Mouse (Mus musculus): ENCODE data around the gene Olfr520. TPM values are rescaled to one million over a fixed set of nuclear protein-coding genes. Genes with fewer than 3 reads are reported as not detected.
"Not testable (repeated sequence)": the region's sequence is repeated elsewhere in the genome, so short reads cannot be mapped to it uniquely, and the experiment has no call there.

Olfr520 gene
- not detected in 2 replicates for polyA plus RNA-seq (2016; fragmentation: Nextera tagmentation; extraction: Ambion mirVana)

GRCm38 (mm10) chr7:99729973-99730372, at the start of gene Olfr520:
Gene Olfr520, plus strand, starts transcription at chr7:99730273.
- Histone ChIP-seq H3K27ac (no peak within 1 kb of the TSS), H3K9me3 (no peaks in the 10 kb centered on the region), H3K4me3 (replicated peaks) (no peak within 1 kb of the TSS), H3K9ac (no peak within 1 kb of the TSS), H3K4me2 (no peak within 1 kb of the TSS), H3K36me3 (replicated peaks) (no peaks in the 10 kb centered on the region), H3K27me3 (no peaks in the 10 kb centered on the region), H3K4me1 (no peaks in the 10 kb centered on the region)
- 93% methylated on average over 2 of the region's 2 CpGs for WGBS
- ATAC-seq (ENCODE audit: low FRiP score): no peak

- no peak overlapping the region for H3K4me2 ChIP-seq
- no peak for ATAC-seq (ENCODE audit: low FRiP score)
- no peak overlapping the region for H3K4me3 ChIP-seq (replicated peaks)
- H3K27ac ChIP-seq: no peak overlapping the region
- H3K27me3 ChIP-seq: no peaks in the 10 kb centered on the region
- H3K36me3 ChIP-seq (replicated peaks): no peaks in the 10 kb centered on the region
- H3K4me1 ChIP-seq: no peaks in the 10 kb centered on the region
- H3K9me3 ChIP-seq: no peaks in the 10 kb centered on the region
- H3K9ac ChIP-seq: no peak overlapping the region
- WGBS: 72% methylated on average over 5 of the region's 5 CpGs
Measured at GRCm38 (mm10) chr7:99680771-99681170, 49.3 kb upstream of the Olfr520 start.

GRCm38 (mm10) chr7:99684086-99684485, 46.0 kb upstream of the Olfr520 start:
- Histone ChIP-seq H3K4me2 (no peak overlapping the region), H3K27me3 (no peaks in the 10 kb centered on the region), H3K9me3 (no peaks in the 10 kb centered on the region), H3K9ac (no peak overlapping the region), H3K27ac (no peak overlapping the region), H3K36me3 (replicated peaks) (no peaks in the 10 kb centered on the region), H3K4me1 (no peaks in the 10 kb centered on the region), H3K4me3 (replicated peaks) (no peak overlapping the region)
- no peak for ATAC-seq (ENCODE audit: low FRiP score)
- 54% methylated on average over 4 of the region's 4 CpGs for WGBS

GRCm38 (mm10) chr7:99690819-99691218, 39.3 kb upstream of the Olfr520 start:
- ATAC-seq (ENCODE audit: low FRiP score): no peak
- Histone ChIP-seq H3K27me3 (no peaks in the 10 kb centered on the region), H3K4me1 (peaks cover 6% of the 10 kb centered on the region), H3K4me3 (replicated peaks) (no peak overlapping the region), H3K27ac (no peak overlapping the region), H3K4me2 (no peak overlapping the region), H3K9me3 (no peaks in the 10 kb centered on the region), H3K9ac (no peak overlapping the region), H3K36me3 (replicated peaks) (no peaks in the 10 kb centered on the region)
- WGBS: 70% methylated on average over 7 of the region's 7 CpGs

- Histone ChIP-seq H3K36me3 (replicated peaks) (no peaks in the 10 kb centered on the region), H3K27ac (no peak overlapping the region), H3K9ac (no peak overlapping the region), H3K4me3 (replicated peaks) (no peak overlapping the region), H3K27me3 (no peaks in the 10 kb centered on the region), H3K9me3 (no peaks in the 10 kb centered on the region), H3K4me1 (peaks cover 6% of the 10 kb centered on the region), H3K4me2 (no peak overlapping the region)
- 47% methylated on average over 3 of the region's 3 CpGs for WGBS
- ATAC-seq (ENCODE audit: low FRiP score): no peak
Measured at GRCm38 (mm10) chr7:99692396-99692795, 37.7 kb upstream of the Olfr520 start.

GRCm38 (mm10) chr7:99693387-99693786, 36.7 kb upstream of the Olfr520 start:
- H3K4me3 ChIP-seq (replicated peaks): no peak overlapping the region
- no peak overlapping the region for H3K4me2 ChIP-seq
- no peaks in the 10 kb centered on the region for H3K9me3 ChIP-seq
- no peak for ATAC-seq (ENCODE audit: low FRiP score)
- no peaks in the 10 kb centered on the region for H3K36me3 ChIP-seq (replicated peaks)
- H3K4me1 ChIP-seq: peaks cover 6% of the 10 kb centered on the region
- WGBS: 92% methylated on average over 3 of the region's 3 CpGs
- H3K9ac ChIP-seq: no peak overlapping the region
- no peaks in the 10 kb centered on the region for H3K27me3 ChIP-seq
- no peak overlapping the region for H3K27ac ChIP-seq

- H3K36me3 ChIP-seq (replicated peaks): no peaks in the 10 kb centered on the region
- H3K27ac ChIP-seq: no peak overlapping the region
- H3K9ac ChIP-seq: no peak overlapping the region
- no peaks in the 10 kb centered on the region for H3K27me3 ChIP-seq
- 94% methylated on average over 3 of the region's 3 CpGs for WGBS
- H3K4me1 ChIP-seq: peaks cover 6% of the 10 kb centered on the region
- H3K9me3 ChIP-seq: no peaks in the 10 kb centered on the region
- no peak overlapping the region for H3K4me2 ChIP-seq
- ATAC-seq (ENCODE audit: low FRiP score): no peak
- H3K4me3 ChIP-seq (replicated peaks): no peak overlapping the region
Measured at GRCm38 (mm10) chr7:99693976-99694375, 36.1 kb upstream of the Olfr520 start.

GRCm38 (mm10) chr7:99694424-99694823, 35.6 kb upstream of the Olfr520 start:
- H3K4me1 ChIP-seq, H3K4me2 ChIP-seq: not testable (repeated sequence)
- 72% methylated on average over 5 of the region's 5 CpGs for WGBS

GRCm38 (mm10) chr7:99695471-99696057, 34.5 kb upstream of the Olfr520 start:
- no peak overlapping the region for H3K27ac ChIP-seq
- H3K4me3 ChIP-seq (replicated peaks): no peak overlapping the region
- peaks cover 6% of the 10 kb centered on the region for H3K4me1 ChIP-seq
- no peak for ATAC-seq (ENCODE audit: low FRiP score)
- no peaks in the 10 kb centered on the region for H3K36me3 ChIP-seq (replicated peaks)
- H3K4me2 ChIP-seq: no peak overlapping the region
- WGBS: 87% methylated on average over 8 of the region's 8 CpGs
- no peaks in the 10 kb centered on the region for H3K27me3 ChIP-seq
- H3K9ac ChIP-seq: no peak overlapping the region
- no peaks in the 10 kb centered on the region for H3K9me3 ChIP-seq

More at GRCm38 (mm10) chr7:99694424-99694823, 35.6 kb upstream of the Olfr520 start:
- not testable (repeated sequence) for H3K4me3 ChIP-seq (replicated peaks); H3K27me3 ChIP-seq; H3K36me3 ChIP-seq (replicated peaks); ATAC-seq (ENCODE audit: low FRiP score); H3K27ac ChIP-seq; H3K9me3 ChIP-seq; H3K9ac ChIP-seq

GRCm38 (mm10) chr7:99698576-99698975, 31.5 kb upstream of the Olfr520 start:
- 88% methylated on average over 3 of the region's 3 CpGs for WGBS

GRCm38 (mm10) chr7:99699106-99699505, 31.0 kb upstream of the Olfr520 start:
- ATAC-seq (ENCODE audit: low FRiP score): no peak
- WGBS: 56% methylated on average over 3 of the region's 3 CpGs
- H3K4me2 ChIP-seq: no peak overlapping the region
- no peak overlapping the region for H3K27ac ChIP-seq
- H3K27me3 ChIP-seq: no peaks in the 10 kb centered on the region
- no peaks in the 10 kb centered on the region for H3K9me3 ChIP-seq
- peaks cover 4% of the 10 kb centered on the region for H3K4me1 ChIP-seq
- no peak overlapping the region for H3K9ac ChIP-seq
- no peak overlapping the region for H3K4me3 ChIP-seq (replicated peaks)
- no peaks in the 10 kb centered on the region for H3K36me3 ChIP-seq (replicated peaks)

More at GRCm38 (mm10) chr7:99698576-99698975, 31.5 kb upstream of the Olfr520 start:
- ATAC-seq (ENCODE audit: low FRiP score): no peak
- Histone ChIP-seq H3K9me3 (no peaks in the 10 kb centered on the region), H3K27ac (no peak overlapping the region), H3K27me3 (no peaks in the 10 kb centered on the region), H3K4me3 (replicated peaks) (no peak overlapping the region), H3K4me1 (peaks cover 4% of the 10 kb centered on the region), H3K36me3 (replicated peaks) (no peaks in the 10 kb centered on the region), H3K4me2 (no peak overlapping the region), H3K9ac (no peak overlapping the region)

- no peak for ATAC-seq (ENCODE audit: low FRiP score)
- H3K9ac ChIP-seq: no peak overlapping the region
- H3K4me2 ChIP-seq: no peak overlapping the region
- no peaks in the 10 kb centered on the region for H3K9me3 ChIP-seq
- no peak overlapping the region for H3K4me3 ChIP-seq (replicated peaks)
- peaks cover 4% of the 10 kb centered on the region for H3K4me1 ChIP-seq
- H3K27ac ChIP-seq: no peak overlapping the region
- no peaks in the 10 kb centered on the region for H3K36me3 ChIP-seq (replicated peaks)
- H3K27me3 ChIP-seq: no peaks in the 10 kb centered on the region
- 82% methylated on average over 3 of the region's 3 CpGs for WGBS
Measured at GRCm38 (mm10) chr7:99699709-99700151, 30.3 kb upstream of the Olfr520 start.

- no peak for ATAC-seq (ENCODE audit: low FRiP score)
- peaks cover 4% of the 10 kb centered on the region for H3K4me1 ChIP-seq
- H3K9me3 ChIP-seq: no peaks in the 10 kb centered on the region
- no peak overlapping the region for H3K27ac ChIP-seq
- H3K4me3 ChIP-seq (replicated peaks): no peak overlapping the region
- H3K4me2 ChIP-seq: no peak overlapping the region
- H3K27me3 ChIP-seq: no peaks in the 10 kb centered on the region
- no peak overlapping the region for H3K9ac ChIP-seq
- 86% methylated on average over 4 of the region's 4 CpGs for WGBS
- no peaks in the 10 kb centered on the region for H3K36me3 ChIP-seq (replicated peaks)
Measured at GRCm38 (mm10) chr7:99700641-99701040, 29.4 kb upstream of the Olfr520 start.

Measured in forebrain, embryonic 12.5 days (tissue).